ENCODE assay signal across 10 mouse cellular contexts in genomic region chr12:79352086-79352741, GRCm38 (mm10). TPM values are rescaled to one million over a fixed set of nuclear protein-coding genes. Genes with fewer than 3 reads are reported as not detected.
DNase-seq lines count a peak whose midpoint lies in the region; ATAC-seq and TF ChIP-seq lines count a peak whose summit lies in the region.
"Had no signal": no experiment of that assay in that cellular context is flagged by ENCODE, and none has a peak within 500 bp of the region (broad histone marks: within the 10 kb centered on the region; RNA-seq: fewer than 3 reads in every experiment).

No protein-coding gene starts in this region.

- TF ChIP-seq CTCF in left cerebral cortex, adult 2 months (IDR thresholded peaks at IDR 0.05), result no peak

- WGBS in heart, embryonic 14.5 days, result 12% methylated on average over 3 of the region's 3 CpGs
- 83% methylated on average over 3 of the region's 3 CpGs for WGBS in neural tube, embryonic 15.5 days
- 63% methylated on average over 3 of the region's 3 CpGs for WGBS in intestine, embryonic 14.5 days

- H3K27ac ChIP-seq in heart, embryonic 14.5 days (replicated peaks in 1 of 2; ENCODE audit: control insufficient read depth in 1 of 2, insufficient read depth in 1 of 2, low read depth in 2 of 2, low read length in 2 of 2), result peak overlapping the region in 1 of 2 experiments; percentile 64; a peak in 2 of 4 replicates
- peak overlapping the region; percentile 30; the same call in 1 of the 2 replicates for H3K27ac ChIP-seq in neural tube, embryonic 15.5 days (replicated peaks)
- H3K27ac ChIP-seq in intestine, embryonic 14.5 days (ENCODE audit: low read depth), result no peak overlapping the region
- H3K27ac ChIP-seq in left cerebral cortex, adult 2 months, result no peak overlapping the region

- no peak for DNase-seq in heart, postnatal 4 days
- no peak for DNase-seq in neural tube, embryonic 10.5 days (ENCODE audit: extremely low spot score, low spot score)
- peak; percentile 50 for DNase-seq in intestine, embryonic 14.5 days (ENCODE audit: low spot score)
- no peak for DNase-seq in liver
- no peak for DNase-seq in kidney, adult 9 months
- DNase-seq in left cerebral cortex, adult 2 months (ENCODE audit: extremely low spot score in 1 of 2, low spot score in 2 of 2), result no peak
- DNase-seq: adrenal gland, postnatal 14 days had no signal

- H3K9me3 ChIP-seq in heart, embryonic 14.5 days (ENCODE audit: control insufficient read depth, low read length), result no peaks in the 10 kb centered on the region
- H3K9me3 ChIP-seq in neural tube, embryonic 15.5 days (replicated peaks), result no peaks in the 10 kb centered on the region
- no peaks in the 10 kb centered on the region for H3K9me3 ChIP-seq in intestine, embryonic 14.5 days (ENCODE audit: control insufficient read depth, low read length)

- H3K27me3 ChIP-seq in heart, embryonic 14.5 days (ENCODE audit: control insufficient read depth, insufficient read depth, low read length), result no peaks in the 10 kb centered on the region
- H3K27me3 ChIP-seq in neural tube, embryonic 15.5 days (replicated peaks), result no peaks in the 10 kb centered on the region
- no peaks in the 10 kb centered on the region for H3K27me3 ChIP-seq in intestine, embryonic 14.5 days (replicated peaks; ENCODE audit: control insufficient read depth, insufficient read depth, low read length)

- H3K4me3 ChIP-seq in heart, embryonic 14.5 days (ENCODE audit: control insufficient read depth in 1 of 2, insufficient read depth in 1 of 2, low read depth in 1 of 2, low read length in 2 of 2), result no peak overlapping the region
- H3K4me3 ChIP-seq in neural tube, embryonic 15.5 days (replicated peaks), result no peak overlapping the region
- no peak overlapping the region for H3K4me3 ChIP-seq in intestine, embryonic 14.5 days (ENCODE audit: low read depth, low read length)
- no peak overlapping the region for H3K4me3 ChIP-seq in left cerebral cortex, adult 2 months

- no peak overlapping the region for H3K9ac ChIP-seq in heart, embryonic 14.5 days (ENCODE audit: low read length)
- no peak overlapping the region for H3K9ac ChIP-seq in neural tube, embryonic 15.5 days (replicated peaks)
- H3K9ac ChIP-seq in intestine, embryonic 14.5 days (ENCODE audit: low read length), result no peak overlapping the region

- peak overlapping the region; percentile 24; the same call in 1 of the 2 replicates for H3K4me2 ChIP-seq in heart, embryonic 14.5 days (ENCODE audit: low read length)
- H3K4me2 ChIP-seq in neural tube, embryonic 15.5 days, result no peak overlapping the region
- H3K4me2 ChIP-seq in intestine, embryonic 14.5 days (ENCODE audit: low read length), result no peak overlapping the region

- intact Hi-C loops in left cerebral cortex, adult 2 months (cut with DNase I), result no loop called here

- ATAC-seq in heart, embryonic 14.5 days (ENCODE audit: insufficient number of reproducible peaks, insufficient read depth, low FRiP score, low read depth), result no peak
- ATAC-seq in neural tube, embryonic 15.5 days (ENCODE audit: low FRiP score), result no peak
- peak; percentile 40; the same call in 1 of the 2 replicates for ATAC-seq in intestine, embryonic 14.5 days (replicated peaks; ENCODE audit: low FRiP score, low TSS enrichment, low read depth)
- ATAC-seq: forebrain, embryonic 16.5 days had no signal

- H3K4me1 ChIP-seq in heart, embryonic 14.5 days (ENCODE audit: control insufficient read depth in 2 of 2, insufficient read depth in 2 of 2, low read length in 2 of 2), result peaks cover 12 to 33% of the 10 kb centered on the region in 2 experiments
- peaks cover 14% of the 10 kb centered on the region for H3K4me1 ChIP-seq in neural tube, embryonic 15.5 days
- peaks cover 15% of the 10 kb centered on the region; the same call in 1 of the 2 replicates for H3K4me1 ChIP-seq in intestine, embryonic 14.5 days (replicated peaks; ENCODE audit: control insufficient read depth, insufficient read depth, low read length)

- H3K36me3 ChIP-seq in heart, embryonic 14.5 days (ENCODE audit: control insufficient read depth, insufficient read depth, low read length), result no peaks in the 10 kb centered on the region
- no peaks in the 10 kb centered on the region for H3K36me3 ChIP-seq in neural tube, embryonic 15.5 days
- no peaks in the 10 kb centered on the region for H3K36me3 ChIP-seq in intestine, embryonic 14.5 days (ENCODE audit: control insufficient read depth, insufficient read depth, low read length)

RNA-seq across cellular contexts. Expression of gene Rad51b, which starts 55.1 kb away (rescaled TPM):
- 4.2 and 4.4 TPM in 2 replicates for polyA plus RNA-seq in heart, embryonic 14.5 days (2014; fragmentation: Nextera tagmentation; extraction: Ambion mirVana)
- 1 to 10 TPM; 3.4 to 4.3 TPM for total RNA-seq in heart, postnatal 4 days (2021)
- 1.4 and 3.6 TPM in 2 replicates for polyA plus RNA-seq in neural tube, embryonic 15.5 days (2015; fragmentation: Nextera tagmentation; extraction: Ambion mirVana)
- polyA plus RNA-seq in intestine, embryonic 14.5 days (2014; fragmentation: Nextera tagmentation; extraction: Ambion mirVana), result 10.0 and 10.3 TPM in 2 replicates
- under 1 TPM in 1 of 2 experiments, not detected in 1; 0.36 TPM for total RNA-seq in left cerebral cortex, adult 2 months (2021)

RNA-seq across cellular contexts. Expression of gene Zfyve26, which starts 56.1 kb away (rescaled TPM):
- 11.1 and 11.2 TPM in 2 replicates for polyA plus RNA-seq in heart, embryonic 14.5 days (2014; fragmentation: Nextera tagmentation; extraction: Ambion mirVana)
- total RNA-seq in heart, postnatal 4 days (2021), result 10 to 100 TPM; 16.3 to 18.5 TPM
- polyA plus RNA-seq in neural tube, embryonic 15.5 days (2015; fragmentation: Nextera tagmentation; extraction: Ambion mirVana), result 10.3 and 10.7 TPM in 2 replicates
- 12.5 and 17.9 TPM in 2 replicates for polyA plus RNA-seq in intestine, embryonic 14.5 days (2014; fragmentation: Nextera tagmentation; extraction: Ambion mirVana)
- 10 to 100 TPM; 29.0 to 31.5 TPM for total RNA-seq in left cerebral cortex, adult 2 months (2021)
